Mouse (Mus musculus): ENCODE results near the gene Man2a2. TPM values are rescaled to one million over a fixed set of nuclear protein-coding genes. Genes with fewer than 3 reads are reported as not detected.

Gene Man2a2
- polyA plus RNA-seq, 1 experiment = 75.7 TPM

DNA sequence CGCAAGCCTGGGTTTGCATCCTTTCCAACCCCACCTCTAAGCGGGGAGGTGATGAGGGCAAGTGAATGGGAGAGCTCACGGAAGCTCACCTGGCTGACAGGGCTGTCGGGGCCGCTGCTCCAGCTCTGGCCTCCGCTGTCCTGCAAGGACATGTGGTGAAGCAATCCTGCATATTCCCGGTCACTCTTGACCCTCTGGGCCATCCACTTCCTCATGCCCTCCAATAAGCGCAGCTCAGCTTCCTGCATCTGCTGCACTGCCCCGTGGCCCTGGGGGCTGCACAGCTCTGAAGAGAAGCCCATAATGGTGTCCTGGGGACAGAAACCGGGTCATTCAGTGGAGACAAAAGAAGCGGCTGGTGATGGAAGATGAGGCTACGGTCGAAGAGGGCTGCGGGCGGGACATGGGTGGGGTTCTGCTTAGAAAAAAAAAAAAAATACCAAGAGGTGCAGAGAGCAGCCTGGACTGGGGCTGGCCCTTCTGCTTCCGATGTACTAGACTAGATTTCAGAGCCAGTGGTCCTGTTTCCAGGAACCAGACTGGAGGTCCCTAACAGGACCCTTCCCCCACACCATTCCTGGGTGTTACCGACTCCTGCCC is 16.0 kb upstream of the Man2a2 start:
- H3K27ac ChIP-seq (ENCODE audit: insufficient read depth, low read depth, low read length) = peak overlapping the region; percentile 99
- peak overlapping the region; percentile 92 for H3K4me3 ChIP-seq (ENCODE audit: insufficient read depth, low read length)
- H3K4me1 ChIP-seq (ENCODE audit: control insufficient read depth, insufficient read depth, low read length) = peaks cover 10% of the 10 kb centered on the region
- TF ChIP-seq POLR2A (IDR thresholded peaks at IDR 0.05; ENCODE audit: borderline replicate concordance, low read depth, low read length) (no peak), CTCF (IDR thresholded peaks at IDR 0.05; ENCODE audit: low read depth, low read length) (no peak; the same call in 1 of the 2 replicates)

DNA sequence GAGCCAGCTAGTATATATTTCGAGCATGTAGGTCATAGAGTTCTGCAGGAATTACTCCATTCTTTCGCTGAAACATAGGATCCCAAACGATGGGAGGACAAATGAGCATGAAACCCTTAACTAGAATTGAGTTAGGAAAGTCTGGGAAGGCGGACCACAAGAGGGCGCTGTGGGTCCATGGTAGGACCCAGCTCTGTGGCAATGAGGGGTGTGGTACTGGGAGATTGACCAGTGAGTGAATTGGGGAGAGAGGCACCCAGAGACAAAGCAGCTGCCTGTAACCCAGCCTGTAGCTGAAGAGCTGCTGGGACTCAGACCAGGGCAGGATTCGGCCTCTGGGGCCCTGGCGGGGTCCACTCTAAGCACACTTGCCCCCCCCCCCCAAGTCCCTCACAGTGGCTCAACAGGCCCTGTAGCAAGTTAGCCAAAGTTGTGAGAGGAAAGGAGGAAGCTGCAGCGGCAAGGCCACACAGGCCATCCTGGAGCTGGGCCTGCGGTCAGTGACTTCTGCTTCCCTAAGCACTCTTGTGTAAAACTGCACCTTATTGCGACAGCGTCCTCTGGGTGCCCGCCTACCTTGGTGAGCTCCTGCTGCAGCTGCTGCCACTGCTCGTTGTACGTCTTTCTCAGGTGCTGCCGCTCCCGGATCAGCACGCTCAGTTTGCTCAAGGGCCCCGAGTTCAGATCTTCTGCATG is 15.2 kb upstream of the Man2a2 start:
- H3K4me3 ChIP-seq (ENCODE audit: insufficient read depth, low read length) = peak overlapping the region; percentile 92
- H3K27ac ChIP-seq (ENCODE audit: insufficient read depth, low read depth, low read length) = peak overlapping the region; percentile 99

DNA sequence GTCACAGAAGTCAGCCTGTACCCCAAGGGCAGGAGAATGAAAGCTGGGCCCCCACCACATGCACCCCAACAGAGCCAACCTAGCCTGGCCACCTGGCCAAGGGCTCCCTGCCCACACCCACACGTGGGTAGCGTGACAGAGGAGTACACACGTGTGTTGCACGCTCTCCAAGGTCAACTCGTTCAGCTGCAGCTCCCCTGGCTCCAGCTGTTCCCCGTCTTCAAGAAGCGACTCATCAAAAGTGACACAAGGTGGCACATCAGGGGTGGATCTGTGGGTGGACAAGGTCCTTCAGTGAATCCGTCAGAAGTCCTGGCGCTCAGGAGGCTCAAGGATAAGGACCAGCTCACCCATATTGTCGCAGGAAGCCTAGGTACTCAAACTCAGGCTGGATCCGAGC is 11.7 kb upstream of the Man2a2 start:
- TF ChIP-seq POLR2A (IDR thresholded peaks at IDR 0.05; ENCODE audit: borderline replicate concordance, low read depth, low read length) = no peak
- no peak for TF ChIP-seq CTCF (IDR thresholded peaks at IDR 0.05; ENCODE audit: low read depth, low read length)
- H3K4me1 ChIP-seq (ENCODE audit: control insufficient read depth, insufficient read depth, low read length) = peaks cover 7% of the 10 kb centered on the region
- H3K4me3 ChIP-seq (ENCODE audit: insufficient read depth, low read length) = no peak overlapping the region
- no peak overlapping the region for H3K27ac ChIP-seq (ENCODE audit: insufficient read depth, low read depth, low read length)

More for the DNA sequence above, 15.2 kb upstream of the Man2a2 start:
- TF ChIP-seq POLR2A (IDR thresholded peaks at IDR 0.05; ENCODE audit: borderline replicate concordance, low read depth, low read length) (no peak), CTCF (IDR thresholded peaks at IDR 0.05; ENCODE audit: low read depth, low read length) (peak; percentile 91)
- H3K4me1 ChIP-seq (ENCODE audit: control insufficient read depth, insufficient read depth, low read length) = peaks cover 10% of the 10 kb centered on the region

DNA sequence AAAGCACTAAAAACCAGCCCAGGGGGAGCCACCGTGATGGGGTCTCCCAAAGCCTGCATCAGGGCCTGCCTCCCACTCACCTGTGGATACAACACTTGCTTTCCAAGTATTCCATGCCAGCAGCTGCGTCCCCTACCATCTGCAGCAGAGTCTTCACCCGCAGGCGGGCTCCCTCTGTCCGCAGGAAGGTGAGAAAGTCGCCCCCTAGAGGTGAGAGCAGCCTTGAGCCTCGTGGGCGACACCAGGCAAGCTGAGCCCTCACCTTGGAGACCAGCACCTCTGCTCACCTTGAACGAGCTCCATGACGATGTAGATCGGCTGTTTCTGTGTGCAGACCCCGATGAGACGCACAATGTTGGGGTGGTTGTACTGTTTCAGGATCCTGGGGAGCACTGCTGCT is 8.4 kb upstream of the Man2a2 start:
- TF ChIP-seq POLR2A (IDR thresholded peaks at IDR 0.05; ENCODE audit: borderline replicate concordance, low read depth, low read length) (no peak), CTCF (IDR thresholded peaks at IDR 0.05; ENCODE audit: low read depth, low read length) (peak; percentile 42)
- H3K4me3 ChIP-seq (ENCODE audit: insufficient read depth, low read length) = no peak overlapping the region
- no peak overlapping the region for H3K27ac ChIP-seq (ENCODE audit: insufficient read depth, low read depth, low read length)
- H3K4me1 ChIP-seq (ENCODE audit: control insufficient read depth, insufficient read depth, low read length) = peaks cover 19% of the 10 kb centered on the region

DNA sequence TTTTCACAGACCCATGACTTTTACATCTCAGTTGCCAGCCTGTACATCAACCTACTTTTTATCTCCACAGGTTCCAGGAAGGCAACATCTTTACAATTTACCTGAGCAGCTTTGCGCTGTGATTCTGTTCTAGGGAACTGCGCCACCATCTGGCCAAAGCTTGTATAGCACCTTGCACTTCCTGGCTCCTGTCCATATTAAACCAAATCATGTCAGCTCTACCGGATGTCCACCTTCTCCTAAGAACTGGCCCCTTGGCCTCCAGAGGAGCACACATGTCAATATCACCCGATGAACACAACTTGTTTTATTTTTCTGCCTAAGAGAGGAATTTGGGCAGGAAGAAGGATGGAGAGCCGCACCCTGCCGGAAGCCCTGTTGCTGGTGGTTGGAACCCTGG is 6.3 kb upstream of the Man2a2 start:
- Histone ChIP-seq H3K27ac (ENCODE audit: insufficient read depth, low read depth, low read length) (no peak overlapping the region), H3K4me1 (ENCODE audit: control insufficient read depth, insufficient read depth, low read length) (peaks cover 30% of the 10 kb centered on the region), H3K4me3 (ENCODE audit: insufficient read depth, low read length) (no peak overlapping the region)
- TF ChIP-seq CTCF (IDR thresholded peaks at IDR 0.05; ENCODE audit: low read depth, low read length) (peak; percentile 81), POLR2A (IDR thresholded peaks at IDR 0.05; ENCODE audit: borderline replicate concordance, low read depth, low read length) (no peak)

DNA sequence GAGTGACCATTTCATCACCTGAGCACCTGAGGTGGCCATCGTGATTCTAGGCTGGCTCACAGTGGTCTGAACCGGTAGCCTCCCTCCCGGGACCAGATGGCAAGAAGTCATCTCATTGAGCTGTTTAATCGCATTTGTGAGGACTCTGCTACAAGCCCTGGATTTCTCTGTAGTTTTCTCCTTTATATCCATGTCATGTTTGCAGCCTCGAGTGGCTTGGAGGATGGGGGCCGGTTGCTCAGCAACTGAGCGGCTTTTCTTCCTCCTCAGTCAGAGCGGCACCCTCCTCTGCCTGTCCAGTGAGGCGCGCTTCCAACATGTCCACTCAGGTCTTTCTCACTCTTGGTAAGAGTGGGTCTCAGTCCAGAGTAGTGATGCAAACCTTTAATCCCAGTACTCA is 5.0 kb upstream of the Man2a2 start:
- Histone ChIP-seq H3K4me3 (ENCODE audit: insufficient read depth, low read length) (no peak overlapping the region), H3K27ac (ENCODE audit: insufficient read depth, low read depth, low read length) (no peak overlapping the region), H3K4me1 (ENCODE audit: control insufficient read depth, insufficient read depth, low read length) (peaks cover 30% of the 10 kb centered on the region)
- TF ChIP-seq CTCF (IDR thresholded peaks at IDR 0.05; ENCODE audit: low read depth, low read length) = no peak
- no peak for TF ChIP-seq POLR2A (IDR thresholded peaks at IDR 0.05; ENCODE audit: borderline replicate concordance, low read depth, low read length)

DNA sequence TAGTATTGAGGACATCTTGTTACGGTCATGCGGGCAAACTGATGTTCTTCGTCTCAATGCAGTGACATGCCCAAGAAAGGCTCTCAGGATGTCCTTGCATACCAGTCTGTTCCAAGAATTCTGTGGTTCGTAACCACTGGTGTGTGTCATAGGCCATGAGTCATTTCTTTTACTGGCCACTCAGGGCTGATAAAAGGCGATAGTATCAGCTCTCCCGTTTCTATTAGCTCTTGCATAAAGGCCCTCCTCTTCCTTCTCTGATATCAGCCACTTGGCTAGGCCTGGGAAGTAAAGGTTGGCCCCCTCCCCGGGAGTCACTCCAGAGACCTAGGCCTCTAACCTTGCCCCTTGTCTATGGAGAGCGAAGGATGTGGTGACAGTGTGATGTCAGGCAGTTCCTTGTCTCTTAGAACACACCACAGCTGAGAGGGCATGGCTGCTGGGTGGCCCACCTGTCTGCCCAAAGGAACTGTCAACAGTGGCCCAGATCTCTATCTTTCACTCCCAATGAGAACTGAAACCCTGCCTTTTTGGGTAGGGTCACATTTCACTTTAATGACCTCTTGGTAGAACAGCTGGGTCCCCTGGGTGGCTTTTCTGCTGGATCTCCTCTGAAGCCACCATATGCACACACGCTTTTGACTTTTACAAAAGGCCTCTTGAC is 4.3 kb upstream of the Man2a2 start:
- H3K4me1 ChIP-seq (ENCODE audit: control insufficient read depth, insufficient read depth, low read length) = peaks cover 30% of the 10 kb centered on the region

DNA sequence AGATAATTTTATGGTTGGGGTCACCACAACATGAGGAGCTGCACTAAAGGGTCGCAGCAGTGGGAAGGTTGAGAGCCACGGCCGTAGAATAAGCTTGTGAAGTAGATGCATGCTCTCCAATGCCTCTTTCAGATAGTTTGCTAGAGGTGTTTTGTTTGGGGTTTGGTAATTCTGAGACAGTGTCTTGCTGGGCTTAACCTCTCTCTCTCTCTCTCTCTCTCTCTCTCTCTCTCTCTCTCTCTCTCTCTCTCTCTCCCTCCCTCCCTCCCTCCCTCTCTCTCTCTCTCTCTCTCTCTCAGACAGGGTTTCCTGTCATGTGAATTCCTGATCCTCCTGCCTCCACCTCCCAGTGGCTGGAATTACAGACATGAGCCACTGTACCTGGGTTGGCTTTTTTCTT is 3.6 kb upstream of the Man2a2 start:
- Histone ChIP-seq H3K4me1 (ENCODE audit: control insufficient read depth, insufficient read depth, low read length) (peaks cover 30% of the 10 kb centered on the region), H3K4me3 (ENCODE audit: insufficient read depth, low read length) (no peak overlapping the region), H3K27ac (ENCODE audit: insufficient read depth, low read depth, low read length) (no peak overlapping the region)
- TF ChIP-seq POLR2A (IDR thresholded peaks at IDR 0.05; ENCODE audit: borderline replicate concordance, low read depth, low read length) (no peak), CTCF (IDR thresholded peaks at IDR 0.05; ENCODE audit: low read depth, low read length) (no peak)

More for the DNA sequence above, 4.3 kb upstream of the Man2a2 start:
- TF ChIP-seq POLR2A (IDR thresholded peaks at IDR 0.05; ENCODE audit: borderline replicate concordance, low read depth, low read length) (no peak), CTCF (IDR thresholded peaks at IDR 0.05; ENCODE audit: low read depth, low read length) (no peak)
- Histone ChIP-seq H3K27ac (ENCODE audit: insufficient read depth, low read depth, low read length) (no peak overlapping the region), H3K4me3 (ENCODE audit: insufficient read depth, low read length) (no peak overlapping the region)

DNA sequence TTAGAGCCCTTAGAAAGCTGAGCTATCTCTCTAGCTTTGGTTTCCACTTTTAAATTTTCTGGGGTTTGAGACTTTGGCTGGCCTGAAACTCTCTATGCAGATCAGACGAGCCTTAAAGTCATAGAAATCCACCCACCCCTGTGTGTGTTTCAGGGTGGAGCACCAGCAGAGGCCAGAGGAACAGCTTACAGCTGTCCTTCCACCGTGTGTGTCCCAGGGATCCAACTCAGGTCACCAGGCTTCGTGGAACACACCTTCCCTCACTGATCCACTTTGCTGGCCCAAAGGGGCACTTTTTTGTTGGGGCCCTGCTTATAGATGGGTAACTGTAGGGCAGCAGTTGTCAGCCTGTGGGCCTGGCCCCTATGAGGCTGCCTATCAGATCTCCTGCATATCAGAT is 3.1 kb upstream of the Man2a2 start:
- Histone ChIP-seq H3K4me1 (ENCODE audit: control insufficient read depth, insufficient read depth, low read length) (peaks cover 33% of the 10 kb centered on the region), H3K4me3 (ENCODE audit: insufficient read depth, low read length) (no peak overlapping the region), H3K27ac (ENCODE audit: insufficient read depth, low read depth, low read length) (no peak overlapping the region)
- TF ChIP-seq POLR2A (IDR thresholded peaks at IDR 0.05; ENCODE audit: borderline replicate concordance, low read depth, low read length) (no peak), CTCF (IDR thresholded peaks at IDR 0.05; ENCODE audit: low read depth, low read length) (no peak)

DNA sequence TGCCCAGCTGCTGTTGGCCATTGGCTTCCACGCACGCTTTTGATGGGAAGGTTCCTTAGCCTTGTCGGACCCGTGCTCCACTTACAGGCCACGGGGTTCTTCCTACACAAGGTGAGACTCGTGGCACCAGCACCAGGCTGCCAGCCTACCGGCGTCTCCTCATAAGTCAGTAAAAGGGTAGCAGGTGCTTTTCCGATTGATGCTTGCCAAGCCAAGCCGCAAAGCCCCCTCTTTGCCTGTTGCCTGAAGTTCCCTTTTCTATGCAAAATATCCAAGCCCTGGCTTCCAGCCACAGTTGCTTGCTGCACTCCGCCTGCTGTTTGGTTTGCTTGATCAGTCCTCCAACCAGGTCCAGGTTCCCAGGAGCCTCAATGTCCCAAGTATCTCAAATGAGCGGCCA is 2.7 kb upstream of the Man2a2 start:
- Histone ChIP-seq H3K4me3 (ENCODE audit: insufficient read depth, low read length) (no peak overlapping the region), H3K27ac (ENCODE audit: insufficient read depth, low read depth, low read length) (no peak overlapping the region), H3K4me1 (ENCODE audit: control insufficient read depth, insufficient read depth, low read length) (peaks cover 34% of the 10 kb centered on the region)
- no peak for TF ChIP-seq POLR2A (IDR thresholded peaks at IDR 0.05; ENCODE audit: borderline replicate concordance, low read depth, low read length)
- TF ChIP-seq CTCF (IDR thresholded peaks at IDR 0.05; ENCODE audit: low read depth, low read length) = no peak

Measured in bone marrow macrophage, adult 2 months (primary cell).